Mouse (Mus musculus): ENCODE measurements around the gene Wdr26.

GRCm38 (mm10) chr1:181241185-181241584 lies 29.4 kb upstream of the Wdr26 start:
- TF ChIP-seq CTCF (IDR thresholded peaks at IDR 0.05; ENCODE audit: borderline replicate concordance, insufficient read depth, low read length) (no peak), POLR2A (IDR thresholded peaks at IDR 0.05; ENCODE audit: low read depth, low read length) (no peak)
